Mouse (Mus musculus) yolk sac, embryonic 10.5 days (tissue): ENCODE data around the gene Gm38394.
"Not testable (repeated sequence)": the region's sequence is repeated elsewhere in the genome, so short reads cannot be mapped to it uniquely, and the experiment has no call there.

Experiments used
- DNase-seq: peaks from one replicate; pipeline ENCODE4 v3.0.0-alpha.2; 2017; ENCODE audit warnings: low spot score

Gene Gm38394

GRCm38 (mm10) chr1:133661203-133661933 lies at the start of gene Gm38394:
TSS of gene Gm38394 (minus strand) at chr1:133661318.
- peak; percentile 93 for DNase-seq

GRCm38 (mm10) chr1:133710895-133711294 lies 49.8 kb upstream of the Gm38394 start:
- no peak for DNase-seq

- DNase-seq, result no peak
These were observed 48.2 kb upstream of the Gm38394 start for GRCm38 (mm10) chr1:133709292-133709691.

DNA sequence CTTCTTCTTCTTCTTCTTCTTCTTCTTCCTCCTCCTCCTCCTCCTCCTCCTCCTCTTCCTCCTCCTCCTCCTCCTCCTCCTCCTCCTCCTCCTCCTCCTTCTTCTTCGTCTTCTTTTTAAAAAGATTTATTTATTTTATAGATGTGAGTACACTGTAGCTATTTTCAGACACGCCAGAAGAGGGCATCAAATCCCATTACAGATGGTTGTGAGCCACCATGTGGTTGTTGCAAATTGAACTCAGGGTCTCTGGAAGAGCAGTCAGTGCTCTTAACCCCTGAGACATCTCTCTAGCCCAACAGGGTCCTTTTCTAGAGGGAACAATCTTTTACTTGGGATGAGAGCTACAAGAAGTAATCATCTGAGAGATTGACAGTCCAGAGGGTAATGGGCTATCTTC lies 40.7 kb upstream of the Gm38394 start:
- not testable (repeated sequence) for DNase-seq

GRCm38 (mm10) chr1:133697935-133698620 lies 37.0 kb upstream of the Gm38394 start:
- DNase-seq, result no peak

DNA sequence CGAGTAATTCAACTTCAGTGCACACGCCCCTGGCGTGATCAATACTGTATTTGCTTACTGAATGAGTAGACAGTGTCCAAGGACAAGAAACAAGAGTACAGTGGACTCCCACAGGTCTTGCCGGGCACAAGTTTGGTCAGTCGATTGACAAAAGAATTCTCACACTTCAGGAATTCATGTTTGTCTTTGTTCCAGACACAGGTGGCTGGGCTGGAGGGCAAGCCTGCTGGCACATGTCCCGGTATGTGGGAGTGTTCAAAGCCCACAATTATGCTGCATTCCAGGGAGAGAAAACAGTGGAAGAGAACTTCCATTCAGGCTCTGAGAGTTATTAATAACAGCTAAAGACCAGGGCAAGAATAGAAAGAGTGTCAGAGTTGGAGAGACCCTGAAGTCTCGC lies 34.8 kb upstream of the Gm38394 start:
- DNase-seq, result no peak

DNA sequence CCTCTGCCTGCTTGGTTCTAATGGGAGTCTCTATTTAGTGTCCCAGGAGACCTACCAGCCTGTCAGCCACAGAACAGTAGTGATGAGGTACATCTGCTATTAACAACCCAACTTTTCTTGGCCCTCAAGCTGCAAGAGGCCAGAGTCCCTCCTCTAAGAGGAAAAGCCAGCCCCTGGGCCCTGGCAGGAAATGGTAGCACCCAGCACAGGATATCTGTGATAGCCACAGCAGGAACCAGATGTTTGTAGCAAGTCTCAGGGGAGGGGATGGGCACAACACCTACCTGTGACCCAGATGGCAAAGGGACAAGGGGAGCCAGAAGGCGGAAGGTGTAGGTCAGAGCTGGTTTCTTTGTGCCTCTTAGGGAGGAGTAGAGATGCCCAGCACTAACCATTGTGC lies 33.8 kb upstream of the Gm38394 start:
- DNase-seq, result no peak

DNA sequence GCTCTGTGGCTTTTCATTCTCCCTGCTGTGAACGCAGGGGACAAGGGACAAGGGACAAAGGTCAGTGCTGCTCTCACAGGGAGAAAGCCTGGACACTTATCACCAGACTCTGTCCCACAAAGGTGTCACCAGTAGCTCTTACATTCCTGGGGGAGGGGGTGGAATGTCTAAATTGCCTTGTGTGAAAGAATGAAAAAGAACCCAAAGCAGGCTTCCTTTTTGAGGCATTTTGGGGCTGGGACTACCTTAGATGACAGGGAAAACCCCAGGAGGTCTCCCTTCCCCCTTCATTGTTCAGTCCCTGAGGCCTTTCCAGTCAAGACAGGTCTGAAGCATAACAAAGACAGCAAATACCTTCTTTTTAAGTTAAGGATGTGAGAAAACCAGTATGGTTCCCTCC lies 33.2 kb upstream of the Gm38394 start:
- peak; percentile 84 for DNase-seq

DNA sequence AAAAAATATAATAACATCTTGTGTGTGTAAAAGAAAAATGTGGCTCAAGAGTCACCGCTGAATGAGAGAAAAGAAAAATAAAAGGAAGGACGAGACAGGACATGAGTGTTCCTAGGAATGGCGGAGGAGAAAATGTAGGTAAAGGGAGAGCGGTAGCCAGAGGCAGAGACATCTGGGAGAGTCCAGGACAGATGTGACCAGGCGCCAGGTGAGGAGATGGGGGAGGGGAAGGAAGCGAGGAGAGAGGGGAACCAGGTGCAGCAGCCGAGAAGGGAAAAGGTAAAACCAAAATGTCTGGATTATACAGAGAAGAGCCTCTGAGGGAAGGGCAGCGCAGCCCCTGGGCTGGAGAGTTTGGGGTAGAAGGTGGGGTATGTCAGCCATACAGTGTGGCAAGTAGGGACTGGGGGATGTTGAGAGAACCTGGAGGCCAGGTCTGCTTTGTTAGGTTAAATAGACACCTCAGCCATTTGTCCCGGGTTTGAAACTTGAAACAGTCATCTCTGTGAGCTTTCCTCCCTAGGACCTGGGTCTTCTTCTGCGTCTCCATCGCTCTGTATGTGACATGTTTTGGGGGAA lies 32.5 kb upstream of the Gm38394 start:
- DNase-seq, result no peak

- no peak for DNase-seq
These were observed 31.1 kb upstream of the Gm38394 start for GRCm38 (mm10) chr1:133692195-133692594.

- DNase-seq, result no peak
These were observed 29.9 kb upstream of the Gm38394 start for GRCm38 (mm10) chr1:133691046-133691445.

DNA sequence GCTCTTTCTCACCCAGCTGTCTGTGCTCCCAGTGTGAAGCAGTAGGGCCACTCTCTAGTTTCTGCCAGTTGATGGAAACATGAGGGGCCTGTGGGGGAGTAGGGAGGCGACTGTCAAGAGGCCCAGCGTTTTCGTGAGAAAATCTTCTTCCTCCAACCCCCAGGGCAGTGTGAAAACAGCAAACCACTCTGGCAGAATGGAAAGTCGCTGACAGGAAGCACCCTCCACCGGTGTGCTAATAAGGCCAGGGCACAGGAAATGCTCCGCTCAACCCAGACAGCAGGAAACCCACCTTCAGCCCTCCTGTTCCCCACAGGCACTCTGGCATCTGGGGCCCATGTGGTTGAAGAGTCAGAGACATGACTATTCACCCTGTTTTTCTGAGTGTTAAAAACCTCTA lies 28.8 kb upstream of the Gm38394 start, which contains the start of gene Lax1:
TSS of gene Lax1 (minus strand) at position 212 of the 400 bp plus-strand sequence.
- DNase-seq, result no peak

DNA sequence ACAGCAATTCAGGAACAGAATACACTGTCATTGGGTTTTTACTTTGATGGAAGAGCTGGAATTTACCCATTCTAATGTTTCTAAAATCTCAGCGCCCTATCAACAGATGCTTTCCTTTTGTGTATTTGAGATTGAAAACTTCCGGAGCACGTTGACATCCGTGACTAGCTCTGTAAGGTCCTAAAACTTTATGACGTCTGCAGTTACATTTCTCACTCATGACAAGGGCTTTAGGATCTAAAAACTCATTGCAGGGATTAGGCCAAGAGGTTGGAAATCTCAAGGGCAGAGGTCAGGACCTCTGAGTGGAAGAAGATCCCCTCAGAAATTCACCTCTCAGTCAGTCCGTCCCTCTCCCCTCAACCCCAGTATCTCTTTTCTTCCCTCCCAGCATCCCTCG lies 27.2 kb upstream of the Gm38394 start:
- no peak for DNase-seq

GRCm38 (mm10) chr1:133685749-133686519 lies 24.8 kb upstream of the Gm38394 start:
- DNase-seq, result peak; percentile 83

DNA sequence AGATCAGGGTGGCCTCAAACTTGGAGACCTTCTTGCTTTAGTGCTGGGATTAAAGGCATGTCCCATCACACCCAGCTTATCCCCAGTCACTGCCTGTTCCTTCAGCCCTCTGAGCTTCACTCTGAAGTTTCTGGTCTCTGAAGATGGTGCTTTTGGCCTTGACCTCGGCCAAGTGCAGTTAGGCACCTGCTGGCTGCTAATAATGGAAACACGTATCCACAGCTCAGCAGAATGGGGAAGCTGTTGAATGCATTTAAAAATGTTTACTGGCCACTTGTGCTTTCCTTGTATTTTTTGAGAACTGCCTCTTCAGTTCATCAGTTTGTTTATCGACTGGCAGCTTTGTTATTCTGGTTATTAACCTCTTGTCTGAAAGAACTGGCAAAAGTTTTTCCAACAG lies 10.7 kb upstream of the Gm38394 start:
- no peak for DNase-seq

DNA sequence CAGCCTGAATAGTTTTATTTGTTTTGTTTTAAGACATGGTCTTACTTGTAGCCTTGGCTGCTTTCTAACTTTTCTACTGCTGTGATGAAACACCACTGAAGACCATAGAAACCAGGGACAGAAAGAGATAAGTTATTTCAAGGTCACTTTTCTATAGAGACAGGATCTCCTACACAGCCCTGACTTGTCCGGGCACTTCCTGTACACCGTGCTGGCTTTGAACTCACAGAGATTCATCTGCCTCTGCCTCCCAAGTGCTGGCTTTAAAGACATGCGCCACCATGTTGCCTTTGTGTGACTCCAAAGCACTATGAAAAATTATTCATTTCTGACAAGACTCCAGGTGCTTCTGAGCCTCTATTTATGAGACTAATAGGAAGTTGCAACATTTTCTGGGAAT lies 10.1 kb upstream of the Gm38394 start:
- DNase-seq, result no peak

- DNase-seq, result no peak
These were observed 9.7 kb upstream of the Gm38394 start for GRCm38 (mm10) chr1:133670776-133671175.

DNA sequence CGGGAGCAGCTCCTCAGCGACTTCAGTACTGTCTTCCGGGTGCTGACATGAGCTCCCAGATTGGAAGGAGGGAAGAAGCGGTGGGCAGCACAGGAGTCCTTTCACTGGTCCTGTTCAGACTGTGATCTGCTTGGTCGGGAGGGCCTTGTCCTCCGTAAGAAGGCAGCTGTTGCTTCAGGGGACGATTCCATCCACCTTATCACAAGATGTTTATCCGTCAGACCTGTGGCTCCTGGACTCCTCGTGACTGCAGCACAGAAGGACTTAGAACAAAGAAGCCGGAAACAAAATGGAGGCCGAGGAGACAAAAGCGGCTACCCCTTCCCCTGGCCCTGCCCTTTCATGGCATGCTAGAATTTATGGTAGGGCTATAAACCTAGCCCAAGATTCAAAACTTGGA lies 9.1 kb upstream of the Gm38394 start:
- peak; percentile 47 for DNase-seq

DNA sequence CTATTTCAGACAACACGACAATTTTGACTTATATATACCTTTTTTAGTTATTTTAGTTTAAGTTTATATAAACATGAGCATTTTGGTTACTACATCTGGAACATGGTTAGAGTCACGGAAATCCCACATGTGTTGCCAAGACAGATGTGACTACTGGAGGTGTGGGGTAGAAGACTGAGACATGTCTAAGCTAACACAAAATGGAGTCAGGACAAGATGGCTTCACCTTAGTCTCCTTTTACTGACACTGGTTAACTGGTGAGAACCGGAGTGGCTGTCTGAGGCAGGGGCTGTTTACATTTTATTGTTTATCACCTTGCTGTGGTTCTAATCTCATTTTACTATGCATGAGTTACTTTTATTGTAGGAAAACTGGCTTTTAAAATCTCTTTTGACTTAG lies 7.5 kb upstream of the Gm38394 start:
- no peak for DNase-seq

- DNase-seq, result no peak
These were observed 6.6 kb upstream of the Gm38394 start for GRCm38 (mm10) chr1:133667721-133668120.

DNA sequence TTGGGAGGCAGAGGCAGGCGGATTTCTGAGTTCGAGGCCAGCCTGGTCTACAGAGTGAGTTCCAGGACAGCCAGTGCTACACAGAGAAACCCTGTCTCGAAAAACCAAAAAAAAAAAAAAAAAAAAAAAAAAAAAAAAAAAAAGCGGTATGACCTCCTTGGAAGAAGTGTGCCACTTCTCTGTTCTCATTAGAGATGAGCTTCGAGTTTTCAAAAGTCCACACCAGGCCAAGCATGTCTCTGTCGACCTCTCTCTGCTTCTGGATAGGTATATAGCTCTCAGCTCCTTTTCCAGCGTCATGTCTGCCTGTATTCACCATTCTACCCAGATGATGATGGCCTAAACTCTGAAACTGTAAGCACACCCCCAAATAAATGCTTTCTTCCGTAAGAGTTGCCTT lies 4.6 kb upstream of the Gm38394 start:
- DNase-seq, result not testable (repeated sequence)

DNA sequence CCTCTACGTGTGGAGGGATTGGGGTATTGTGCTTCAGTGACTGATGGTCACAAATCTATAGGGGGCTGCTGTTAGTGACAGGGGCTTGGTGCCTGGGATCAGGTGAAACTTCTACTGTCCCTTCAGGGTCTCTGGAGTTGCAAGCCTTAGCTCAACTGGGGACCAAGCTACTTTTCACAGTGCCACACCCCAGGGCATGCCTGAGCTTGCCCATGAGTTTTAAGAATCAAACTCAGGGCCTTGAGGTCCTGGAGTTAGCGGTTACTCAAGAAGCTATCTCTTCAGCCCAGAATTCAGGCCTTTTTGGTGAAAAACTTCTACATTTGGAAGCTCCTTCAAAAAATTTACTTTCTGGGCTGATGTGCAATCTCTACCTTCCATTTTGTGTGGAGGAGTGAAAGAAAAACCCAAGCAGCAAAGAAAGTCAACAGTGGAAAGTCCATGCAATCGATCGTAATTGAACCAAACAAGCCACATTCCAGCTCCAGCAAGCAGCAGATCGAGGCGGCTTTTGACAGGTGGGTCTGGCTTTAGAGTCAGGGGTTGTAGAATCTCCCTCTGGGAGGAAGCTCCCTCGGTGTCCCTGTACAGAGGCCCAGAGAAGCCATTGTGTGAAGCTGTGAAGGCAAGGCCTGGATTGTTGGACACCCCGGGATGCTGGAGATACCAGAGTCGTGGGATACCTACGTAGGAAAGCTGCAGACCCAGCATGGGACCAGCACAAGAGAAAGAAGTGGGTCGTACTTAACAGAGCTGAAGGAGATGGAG lies 3.3 kb upstream of the Gm38394 start:
- DNase-seq, result peak; percentile 47
